Mouse (Mus musculus) brain, embryonic 14.5 days (tissue): Measurements from ENCODE around the gene Fars2. TPM values are rescaled to one million over a fixed set of nuclear protein-coding genes. Genes with fewer than 3 reads are reported as not detected.

Source experiments
- DNase-seq: peaks from one replicate; pipeline ENCODE4 v3.0.0-alpha.2; 2011; ENCODE audit warnings: low read depth
- CTCF ChIP-seq: fragments of 200-500 bp; IDR thresholded peaks from 2 replicates; pipeline ENCODE4 v1.5.1; 2012; ENCODE audit warnings: inconsistent platforms, mild to moderate bottlenecking, moderate library complexity, borderline replicate concordance; ENCODE audit not compliant: insufficient read depth, insufficient read length; ENCODE audit errors: extremely low read depth
- POLR2A ChIP-seq: fragments of 200-500 bp; IDR thresholded peaks from 2 replicates; pipeline ENCODE4 v1.6.1; 2012; ENCODE audit warnings: mild to moderate bottlenecking, inconsistent platforms, borderline replicate concordance; ENCODE audit not compliant: poor library complexity, insufficient read depth, insufficient read length, severe bottlenecking; ENCODE audit errors: extremely low read depth
- polyA plus RNA-seq: library from polyadenylated mRNA; depleted of rRNA; stranded (reverse); fragments of >200 nt; gene quantifications from 2 replicates; pipeline ENCODE4 v1.2.3, GENCODE M21; 2012; rRNA removed

The Fars2 gene
- polyA plus RNA-seq, 1 experiment: 28.9 TPM

DNA sequence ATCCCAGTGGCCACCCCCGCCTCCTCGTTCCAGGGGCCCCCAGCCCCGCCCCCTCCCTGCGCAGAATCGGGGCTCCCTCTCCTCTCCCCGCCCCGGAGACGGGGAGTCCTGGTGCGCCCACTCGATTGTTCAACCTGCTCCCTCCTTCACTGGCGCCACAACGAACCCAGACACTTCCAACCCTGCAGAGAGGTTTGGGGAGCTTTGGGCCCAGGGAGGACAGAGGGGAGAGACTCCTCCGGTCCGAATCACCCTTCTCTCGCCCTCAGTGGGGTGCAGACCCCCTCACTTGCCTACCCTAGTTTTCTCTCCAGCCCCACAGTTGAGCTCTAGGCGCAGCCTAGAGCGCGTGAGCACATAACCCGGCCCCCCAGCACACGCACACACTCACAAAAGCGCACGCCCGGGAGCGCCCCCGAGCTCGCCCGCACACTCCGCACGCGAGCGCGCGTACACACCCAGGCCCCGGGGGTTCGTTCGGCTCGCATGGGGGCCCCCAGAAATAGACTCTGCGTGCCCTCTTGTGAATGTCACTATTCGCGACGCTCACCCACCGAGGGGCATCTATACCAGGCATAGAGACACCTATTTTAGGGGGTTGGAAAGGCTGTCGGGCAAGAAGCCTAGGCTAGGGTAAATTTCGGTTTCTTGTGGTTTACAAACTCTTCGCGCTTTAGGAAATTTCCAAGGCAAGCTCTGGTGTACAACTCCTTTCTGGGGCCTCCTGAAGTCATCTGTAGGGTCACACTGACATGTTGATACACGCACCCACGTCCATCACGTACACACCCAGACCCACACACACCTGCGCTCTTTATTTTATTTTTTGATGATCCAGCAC lies 617.7 kb downstream of the Fars2 start, which contains the start of gene Nrn1:
Nrn1 (minus strand) TSS at position 401 of the 841 bp plus-strand sequence.
- DNase-seq: peak; percentile 80

DNA sequence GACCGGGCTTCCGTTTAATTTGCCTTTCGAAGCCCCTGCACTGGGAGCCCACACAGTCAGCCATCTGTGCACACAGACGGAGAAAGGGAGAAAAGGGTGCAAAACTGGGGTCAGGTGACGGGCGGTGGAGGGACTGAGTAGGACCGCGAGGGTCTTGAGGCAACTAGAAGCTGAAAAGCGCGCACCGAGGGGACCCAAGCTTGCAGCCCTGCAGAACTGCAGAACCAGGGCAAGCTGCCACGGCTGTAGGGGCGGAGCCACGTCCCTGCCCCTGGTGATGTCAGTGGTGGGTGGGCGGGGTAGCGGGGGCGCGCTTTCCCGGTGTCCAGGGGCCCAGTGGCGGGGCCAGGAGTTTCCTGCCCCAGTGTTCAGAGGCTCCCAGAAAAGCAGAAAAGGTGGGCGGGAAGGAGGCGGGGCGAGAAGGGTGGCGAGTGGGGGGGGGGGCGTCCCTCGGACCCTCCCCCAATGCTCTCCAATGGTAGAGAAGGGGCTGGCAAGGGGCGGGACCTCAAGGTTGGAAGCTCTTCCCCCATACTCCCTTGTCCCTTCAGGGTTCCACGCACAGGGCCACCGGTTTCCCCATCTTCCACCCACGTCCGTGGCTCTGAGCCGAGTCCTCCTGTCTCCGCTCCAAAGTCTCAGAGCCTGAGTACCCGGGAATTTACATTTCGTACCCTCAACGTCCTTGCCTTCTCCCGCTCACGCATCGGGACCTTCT lies 618.8 kb downstream of the Fars2 start:
- no peak for TF ChIP-seq CTCF
- TF ChIP-seq POLR2A: peak; percentile 49; the same call in 1 of the 2 replicates
- DNase-seq: peak; percentile 96

More for the DNA sequence above, 617.7 kb downstream of the Fars2 start, which contains the start of gene Nrn1:
- TF ChIP-seq CTCF (no peak), POLR2A (no peak)

DNA sequence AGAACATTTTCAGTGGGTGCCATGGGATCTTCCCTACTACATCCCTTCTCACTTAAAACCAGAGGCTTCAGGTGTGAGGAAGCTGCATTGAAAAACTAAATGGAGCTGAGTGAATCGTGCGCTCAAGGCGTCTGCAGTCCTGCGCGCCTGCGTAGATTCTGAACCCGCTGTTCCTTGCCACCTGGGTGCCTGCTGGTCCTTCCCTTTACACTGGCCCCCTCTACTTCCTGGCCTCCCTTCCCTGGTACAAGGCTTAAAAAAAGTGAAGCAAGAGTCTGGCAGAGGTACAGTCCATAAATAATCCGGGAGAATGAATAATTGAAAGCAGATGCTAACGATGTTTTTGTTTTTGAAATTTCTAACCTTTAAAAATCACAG lies 619.4 kb downstream of the Fars2 start:
- TF ChIP-seq CTCF: no peak
- TF ChIP-seq POLR2A: no peak
- DNase-seq: no peak

DNA sequence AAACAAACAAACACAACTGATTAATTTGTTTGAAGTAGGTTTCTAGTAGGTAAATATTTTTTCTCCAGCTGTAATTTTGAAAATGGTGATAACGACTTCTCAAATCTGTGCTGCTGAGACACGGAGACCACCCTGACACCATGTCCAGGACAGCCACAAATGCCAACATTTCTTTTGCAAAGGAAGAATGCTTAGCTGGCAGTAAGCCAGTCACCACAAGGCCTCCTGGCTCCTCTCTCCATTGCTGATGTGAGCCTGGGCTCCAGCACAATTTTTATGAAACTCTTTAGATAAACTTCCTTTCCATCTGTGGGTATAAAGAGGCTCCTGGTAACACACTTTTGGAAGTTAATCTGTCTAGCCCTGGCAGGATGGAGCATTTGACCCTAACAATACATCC lies 632.8 kb downstream of the Fars2 start:
- peak; percentile 44 for DNase-seq
- TF ChIP-seq CTCF (no peak), POLR2A (no peak)

DNA sequence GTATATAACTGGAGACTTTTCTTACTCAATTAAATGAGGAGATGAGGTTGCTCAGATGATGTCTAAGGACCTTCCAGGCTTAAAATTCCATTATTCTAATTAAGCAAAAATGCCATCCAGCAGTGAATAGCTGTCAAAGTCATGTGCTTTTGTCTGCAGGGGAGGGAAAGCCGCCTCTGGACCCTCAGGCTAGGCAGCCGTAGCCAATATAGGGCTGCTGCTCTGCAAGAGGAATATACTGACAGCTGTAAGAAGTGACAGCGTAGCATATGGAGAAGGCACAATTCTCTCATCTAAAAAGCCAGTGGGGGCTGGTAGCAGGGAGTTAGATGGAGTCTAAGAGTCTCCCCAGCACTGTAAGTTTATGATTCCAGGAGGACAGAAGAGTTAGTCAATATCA lies 634.6 kb downstream of the Fars2 start:
- DNase-seq: peak; percentile 59

DNA sequence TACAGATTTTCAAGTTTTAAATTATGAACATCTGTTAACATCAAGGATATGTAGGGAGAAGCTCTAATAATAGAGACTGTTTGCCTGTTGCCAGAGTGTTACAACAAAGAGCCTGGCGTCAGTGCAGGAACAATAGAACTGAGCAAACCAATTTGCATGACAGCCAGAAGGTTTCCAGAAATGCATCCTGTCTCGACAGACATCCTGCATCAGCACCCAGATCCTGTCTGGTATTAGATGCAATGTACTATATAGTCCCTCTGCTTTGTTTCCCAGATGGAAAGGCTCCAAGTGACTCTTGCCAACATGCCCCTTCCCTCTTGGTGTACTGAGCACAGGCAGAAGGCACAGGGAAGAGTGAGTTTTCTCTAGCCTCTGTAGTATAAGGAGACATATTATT lies 649.6 kb downstream of the Fars2 start:
- peak; percentile 28 for DNase-seq

More for the DNA sequence above, 634.6 kb downstream of the Fars2 start:
- TF ChIP-seq CTCF (no peak), POLR2A (no peak)

More for the DNA sequence above, 649.6 kb downstream of the Fars2 start:
- TF ChIP-seq CTCF: no peak
- no peak for TF ChIP-seq POLR2A

Other genes starting within 250 kb of the Fars2 start
- 4.2 and 5.3 TPM in 2 replicates for gene Rpp40, start 211.1 kb upstream of the Fars2 start, polyA plus RNA-seq
- gene Ppp1r3g, start 158.6 kb upstream of the Fars2 start, polyA plus RNA-seq: 0.29 and 0.47 TPM in 2 replicates
- gene Lyrm4, start 114 bp downstream of the Fars2 start, polyA plus RNA-seq: 11.9 and 12.6 TPM in 2 replicates